Comparison of ENCODE assay signal across 16 mouse cellular contexts in the genomic region with DNA sequence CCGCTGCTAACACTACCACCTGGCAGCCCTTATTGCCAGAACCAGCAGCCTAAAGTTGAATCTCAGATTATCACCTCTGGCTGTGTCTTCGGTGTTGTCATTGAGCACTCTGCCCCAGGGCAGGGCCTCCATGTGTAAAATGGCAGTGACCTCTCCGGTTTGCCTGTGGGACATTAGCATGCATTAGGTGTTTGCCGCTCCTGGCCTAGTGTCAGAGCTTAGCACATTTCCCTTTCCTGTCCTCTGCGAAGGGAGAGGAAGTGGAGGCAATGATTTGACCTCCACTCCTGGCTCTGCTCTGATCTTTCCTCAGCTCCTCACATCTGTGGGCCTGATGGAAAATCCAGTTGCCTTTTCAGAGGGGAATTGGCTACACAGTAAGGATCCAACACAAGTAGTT. TPM values are rescaled to one million over a fixed set of nuclear protein-coding genes. Genes with fewer than 3 reads are reported as not detected.
DNase-seq lines count a peak whose midpoint lies in the region; ATAC-seq and TF ChIP-seq lines count a peak whose summit lies in the region.
"Had no signal": no experiment of that assay in that cellular context is flagged by ENCODE, and none has a peak within 500 bp of the region (broad histone marks: within the 10 kb centered on the region; RNA-seq: fewer than 3 reads in every experiment).

No protein-coding gene starts in this region.

- H3K27me3 ChIP-seq in hindbrain, embryonic 15.5 days, result no peaks in the 10 kb centered on the region
- H3K27me3 ChIP-seq in hindbrain, embryonic 11.5 days (ENCODE audit: control insufficient read depth, insufficient read depth, low read length), result no peaks in the 10 kb centered on the region
- H3K27me3 ChIP-seq in ES-Bruce4 (ENCODE audit: control insufficient read depth, insufficient read depth, low read length, poor library complexity, severe bottlenecking), result no peaks in the 10 kb centered on the region
- H3K27me3 ChIP-seq in intestine, postnatal 0 days (replicated peaks; ENCODE audit: control insufficient read depth, insufficient read depth, low read length), result no peaks in the 10 kb centered on the region
- H3K27me3 ChIP-seq in lung, postnatal 0 days (replicated peaks; ENCODE audit: insufficient read depth, low read length), result no peaks in the 10 kb centered on the region
- H3K27me3 ChIP-seq in thymus, adult 2 months (ENCODE audit: control insufficient read depth, insufficient read depth, low read length), result no peaks in the 10 kb centered on the region
- H3K27me3 ChIP-seq: embryonic facial prominence, embryonic 13.5 days; limb, embryonic 12.5 days had no signal

- DNase-seq in heart, adult 11 months, result peak; percentile 98
- no peak for DNase-seq in heart, postnatal 36 days
- DNase-seq in hindbrain, embryonic 11.5 days (ENCODE audit: low spot score), result no peak
- DNase-seq in lung, postnatal 0 days (ENCODE audit: low spot score), result no peak
- DNase-seq in thymus, adult 2 months, result no peak
- DNase-seq: adrenal gland, postnatal 25 days; B cell, adult 2 months; lung, postnatal 10 days had no signal

- H3K36me3 ChIP-seq in hindbrain, embryonic 15.5 days, result peaks cover 27% of the 10 kb centered on the region
- H3K36me3 ChIP-seq in hindbrain, embryonic 11.5 days (ENCODE audit: control insufficient read depth, insufficient read depth, low read length), result no peaks in the 10 kb centered on the region; the same call in 1 of the 2 replicates
- H3K36me3 ChIP-seq in ES-Bruce4 (ENCODE audit: control insufficient read depth, insufficient read depth, low read length, poor library complexity, severe bottlenecking), result peaks cover 25% of the 10 kb centered on the region
- H3K36me3 ChIP-seq in intestine, postnatal 0 days (ENCODE audit: control insufficient read depth, insufficient read depth), result peaks cover 58% of the 10 kb centered on the region
- peaks cover 9% of the 10 kb centered on the region; the same call in 1 of the 2 replicates for H3K36me3 ChIP-seq in lung, postnatal 0 days (ENCODE audit: insufficient read depth, low read length)
- peaks cover 22% of the 10 kb centered on the region for H3K36me3 ChIP-seq in thymus, adult 2 months (ENCODE audit: control insufficient read depth, insufficient read depth, low read length)

- no peak for TF ChIP-seq CTCF in ES-Bruce4 (IDR thresholded peaks at IDR 0.05; ENCODE audit: low read depth, low read length)
- no peak for TF ChIP-seq CTCF in intestine, postnatal 0 days (IDR thresholded peaks at IDR 0.05; ENCODE audit: low read depth)
- no peak for TF ChIP-seq CTCF in lung, postnatal 0 days (IDR thresholded peaks at IDR 0.05)
- TF ChIP-seq CTCF in thymus, adult 2 months (IDR thresholded peaks at IDR 0.05; ENCODE audit: borderline replicate concordance, control insufficient read depth, extremely low read depth, insufficient read depth, low read length, poor library complexity), result no peak

- H3K4me2 ChIP-seq in hindbrain, embryonic 15.5 days, result no peak overlapping the region
- no peak overlapping the region for H3K4me2 ChIP-seq in hindbrain, embryonic 11.5 days (replicated peaks; ENCODE audit: low read depth, low read length)
- H3K4me2 ChIP-seq in intestine, postnatal 0 days (replicated peaks; ENCODE audit: low read depth), result no peak overlapping the region
- H3K4me2 ChIP-seq in lung, postnatal 0 days (replicated peaks; ENCODE audit: low read depth, low read length), result no peak overlapping the region
- H3K4me2 ChIP-seq: embryonic facial prominence, embryonic 13.5 days; limb, embryonic 12.5 days had no signal

- TF ChIP-seq POLR2A in ES-Bruce4 (IDR thresholded peaks at IDR 0.05; ENCODE audit: insufficient read depth, low read length), result no peak
- no peak for TF ChIP-seq POLR2A in thymus, adult 2 months (IDR thresholded peaks at IDR 0.05; ENCODE audit: control insufficient read depth, extremely low read depth, insufficient read depth, low read length, poor library complexity)

- no peak overlapping the region for H3K4me3 ChIP-seq in hindbrain, embryonic 15.5 days
- no peak overlapping the region for H3K4me3 ChIP-seq in hindbrain, embryonic 11.5 days (ENCODE audit: low read depth, low read length)
- no peak overlapping the region for H3K4me3 ChIP-seq in ES-Bruce4 (ENCODE audit: low read depth, low read length)
- no peak overlapping the region for H3K4me3 ChIP-seq in intestine, postnatal 0 days (ENCODE audit: low read depth, low read length)
- no peak overlapping the region for H3K4me3 ChIP-seq in lung, postnatal 0 days (ENCODE audit: low read depth, low read length)
- H3K4me3 ChIP-seq in thymus, adult 2 months (ENCODE audit: control insufficient read depth, insufficient read depth, low read length), result no peak overlapping the region
- H3K4me3 ChIP-seq: embryonic facial prominence, embryonic 13.5 days; limb, embryonic 12.5 days had no signal

- 76% methylated on average over 5 of the region's 5 CpGs for WGBS in hindbrain, embryonic 15.5 days
- 79% methylated on average over 5 of the region's 5 CpGs for WGBS in hindbrain, embryonic 11.5 days
- WGBS in intestine, postnatal 0 days, result 59% methylated on average over 5 of the region's 5 CpGs
- 60% methylated on average over 5 of the region's 5 CpGs for WGBS in lung, postnatal 0 days
- WGBS in thymus, adult 2 months, result 78% methylated on average over 5 of the region's 5 CpGs

- no peak for TF ChIP-seq EP300 in ES-Bruce4 (IDR thresholded peaks at IDR 0.05; ENCODE audit: insufficient read depth, low read depth, low read length)
- TF ChIP-seq EP300 in lung, postnatal 0 days (IDR thresholded peaks at IDR 0.05), result no peak

- no peak for ATAC-seq in hindbrain, embryonic 15.5 days (ENCODE audit: low FRiP score, low read depth)
- ATAC-seq in hindbrain, embryonic 11.5 days (ENCODE audit: low FRiP score), result no peak
- no peak for ATAC-seq in intestine, postnatal 0 days
- ATAC-seq in lung, postnatal 0 days, result no peak

- H3K9ac ChIP-seq in hindbrain, embryonic 15.5 days, result no peak overlapping the region
- no peak overlapping the region for H3K9ac ChIP-seq in hindbrain, embryonic 11.5 days (ENCODE audit: low read depth, low read length)
- no peak overlapping the region for H3K9ac ChIP-seq in ES-Bruce4 (ENCODE audit: low read depth, poor library complexity, severe bottlenecking)
- H3K9ac ChIP-seq in intestine, postnatal 0 days (ENCODE audit: low read depth, low read length), result no peak overlapping the region
- no peak overlapping the region for H3K9ac ChIP-seq in lung, postnatal 0 days (replicated peaks; ENCODE audit: low read depth)
- H3K9ac ChIP-seq: limb, embryonic 12.5 days had no signal

- H3K27ac ChIP-seq in hindbrain, embryonic 15.5 days (replicated peaks), result peak overlapping the region; percentile 79; the same call in 1 of the 2 replicates
- no peak overlapping the region for H3K27ac ChIP-seq in hindbrain, embryonic 11.5 days (ENCODE audit: low read depth, low read length)
- H3K27ac ChIP-seq in ES-Bruce4 (ENCODE audit: insufficient read depth, low read length), result peak overlapping the region; percentile 26; the same call in 1 of the 2 replicates
- H3K27ac ChIP-seq in intestine, postnatal 0 days (ENCODE audit: low read depth, low read length), result peak overlapping the region; percentile 22
- H3K27ac ChIP-seq in lung, postnatal 0 days (ENCODE audit: low read length), result no peak overlapping the region
- H3K27ac ChIP-seq in thymus, adult 2 months (ENCODE audit: control insufficient read depth, insufficient read depth, low read length), result no peak overlapping the region
- H3K27ac ChIP-seq: embryonic facial prominence, embryonic 13.5 days; kidney, postnatal 0 days had no signal

- peaks cover 46% of the 10 kb centered on the region for H3K4me1 ChIP-seq in hindbrain, embryonic 15.5 days (replicated peaks)
- peaks cover 11% of the 10 kb centered on the region for H3K4me1 ChIP-seq in hindbrain, embryonic 11.5 days (replicated peaks; ENCODE audit: control insufficient read depth, insufficient read depth, low read length)
- H3K4me1 ChIP-seq in ES-Bruce4 (ENCODE audit: control insufficient read depth, insufficient read depth, low read length), result peaks cover 15% of the 10 kb centered on the region
- peaks cover 28% of the 10 kb centered on the region for H3K4me1 ChIP-seq in intestine, postnatal 0 days (replicated peaks; ENCODE audit: control insufficient read depth, insufficient read depth, low read length)
- H3K4me1 ChIP-seq in lung, postnatal 0 days (ENCODE audit: insufficient read depth, low read depth, low read length), result peaks cover 13% of the 10 kb centered on the region
- H3K4me1 ChIP-seq in thymus, adult 2 months (replicated peaks; ENCODE audit: control insufficient read depth, insufficient read depth, low read length), result peaks cover 19% of the 10 kb centered on the region

- intact Hi-C loops in heart, postnatal 36 days (cut with DNase I), result no loop called here

- H3K9me3 ChIP-seq in hindbrain, embryonic 15.5 days, result no peaks in the 10 kb centered on the region
- no peaks in the 10 kb centered on the region for H3K9me3 ChIP-seq in hindbrain, embryonic 11.5 days (ENCODE audit: control insufficient read depth, low read length)
- no peaks in the 10 kb centered on the region for H3K9me3 ChIP-seq in ES-Bruce4 (replicated peaks; ENCODE audit: control insufficient read depth, insufficient read depth, low read length, poor library complexity, severe bottlenecking)
- no peaks in the 10 kb centered on the region for H3K9me3 ChIP-seq in intestine, postnatal 0 days (ENCODE audit: control insufficient read depth)
- H3K9me3 ChIP-seq in lung, postnatal 0 days (ENCODE audit: low read length), result no peaks in the 10 kb centered on the region
- H3K9me3 ChIP-seq: embryonic facial prominence, embryonic 13.5 days; limb, embryonic 12.5 days had no signal

RNA-seq across cellular contexts. Expression of a gene that starts 20.7 kb away (rescaled TPM):
- total RNA-seq in heart, postnatal 36 days (2021), result 1 to 10 TPM in 1 of 2 experiments, under 1 TPM in 1; 1.00 to 1.4 TPM
- polyA plus RNA-seq in hindbrain, embryonic 15.5 days (2015; fragmentation: Nextera tagmentation; extraction: Ambion mirVana), result 32.4 and 38.8 TPM in 2 replicates
- polyA plus RNA-seq in hindbrain, embryonic 11.5 days (2014; fragmentation: Nextera tagmentation; extraction: Ambion mirVana), result 15.1 TPM in 2 replicates
- 2.8 and 3.4 TPM in 2 replicates for polyA plus RNA-seq in ES-Bruce4 (2011; ENCODE audit: insufficient read depth, insufficient read length, low read depth, missing spikeins)
- 1.8 and 2.0 TPM in 2 replicates for polyA plus RNA-seq in intestine, postnatal 0 days (2015; fragmentation: Nextera tagmentation; extraction: Ambion mirVana)
- 1.3 and 1.5 TPM in 2 replicates for polyA plus RNA-seq in lung, postnatal 0 days (2015; fragmentation: Nextera tagmentation; extraction: Ambion mirVana)
- 4.7 and 6.2 TPM in 2 replicates for polyA plus RNA-seq in thymus, adult 2 months (2012; rRNA removed)
- total RNA-seq: MEL; monocyte, adult 5-6 weeks had no signal

RNA-seq across cellular contexts. Expression of a gene that starts 21.1 kb away (rescaled TPM):
- total RNA-seq in heart, postnatal 36 days (2021), result 10 to 100 TPM; 37.7 to 40.7 TPM
- polyA plus RNA-seq in hindbrain, embryonic 15.5 days (2015; fragmentation: Nextera tagmentation; extraction: Ambion mirVana), result 152 and 173 TPM in 2 replicates
- polyA plus RNA-seq in hindbrain, embryonic 11.5 days (2014; fragmentation: Nextera tagmentation; extraction: Ambion mirVana), result 45.8 and 61.1 TPM in 2 replicates
- 228 and 231 TPM in 2 replicates for polyA plus RNA-seq in ES-Bruce4 (2011; ENCODE audit: insufficient read depth, insufficient read length, low read depth, missing spikeins)
- polyA plus RNA-seq in intestine, postnatal 0 days (2015; fragmentation: Nextera tagmentation; extraction: Ambion mirVana), result 98.2 and 103 TPM in 2 replicates
- 96.4 and 107 TPM in 2 replicates for polyA plus RNA-seq in lung, postnatal 0 days (2015; fragmentation: Nextera tagmentation; extraction: Ambion mirVana)
- polyA plus RNA-seq in thymus, adult 2 months (2012; rRNA removed), result 167 and 178 TPM in 2 replicates

RNA-seq across cellular contexts. Expression of a gene that starts 37.7 kb away (rescaled TPM):
- total RNA-seq in heart, postnatal 36 days (2021), result 100 to 1,000 TPM; 522 TPM
- 296 and 312 TPM in 2 replicates for polyA plus RNA-seq in hindbrain, embryonic 15.5 days (2015; fragmentation: Nextera tagmentation; extraction: Ambion mirVana)
- 437 and 458 TPM in 2 replicates for polyA plus RNA-seq in hindbrain, embryonic 11.5 days (2014; fragmentation: Nextera tagmentation; extraction: Ambion mirVana)
- polyA plus RNA-seq in ES-Bruce4 (2011; ENCODE audit: insufficient read depth, insufficient read length, low read depth, missing spikeins), result 777 and 842 TPM in 2 replicates
- 538 and 555 TPM in 2 replicates for polyA plus RNA-seq in intestine, postnatal 0 days (2015; fragmentation: Nextera tagmentation; extraction: Ambion mirVana)
- polyA plus RNA-seq in lung, postnatal 0 days (2015; fragmentation: Nextera tagmentation; extraction: Ambion mirVana), result 464 and 478 TPM in 2 replicates
- polyA plus RNA-seq in thymus, adult 2 months (2012; rRNA removed), result 140 and 154 TPM in 2 replicates

RNA-seq across cellular contexts. Expression of a gene that starts 44.2 kb away (rescaled TPM):
- not detected for total RNA-seq in heart, postnatal 36 days (2021)
- 0.26 and 0.28 TPM in 2 replicates for polyA plus RNA-seq in hindbrain, embryonic 15.5 days (2015; fragmentation: Nextera tagmentation; extraction: Ambion mirVana)
- polyA plus RNA-seq in hindbrain, embryonic 11.5 days (2014; fragmentation: Nextera tagmentation; extraction: Ambion mirVana), result 0.39 and 0.60 TPM in 2 replicates
- 0.99 TPM in 1 of 2 replicates, not detected in the other for polyA plus RNA-seq in ES-Bruce4 (2011; ENCODE audit: insufficient read depth, insufficient read length, low read depth, missing spikeins)
- not detected in 2 replicates for polyA plus RNA-seq in intestine, postnatal 0 days (2015; fragmentation: Nextera tagmentation; extraction: Ambion mirVana)
- not detected in 2 replicates for polyA plus RNA-seq in lung, postnatal 0 days (2015; fragmentation: Nextera tagmentation; extraction: Ambion mirVana)
- 0.38 and 0.50 TPM in 2 replicates for polyA plus RNA-seq in thymus, adult 2 months (2012; rRNA removed)
- total RNA-seq: adrenal gland, postnatal 25 days; monocyte, adult 5-6 weeks had no signal
- polyA plus RNA-seq: kidney, postnatal 0 days; limb, embryonic 12.5 days had no signal

RNA-seq across cellular contexts. Expression of a gene that starts 53.6 kb away (rescaled TPM):
- 1 to 10 TPM; 7.5 to 7.9 TPM for total RNA-seq in heart, postnatal 36 days (2021)
- polyA plus RNA-seq in hindbrain, embryonic 15.5 days (2015; fragmentation: Nextera tagmentation; extraction: Ambion mirVana), result 14.9 and 16.2 TPM in 2 replicates
- 13.1 and 17.0 TPM in 2 replicates for polyA plus RNA-seq in hindbrain, embryonic 11.5 days (2014; fragmentation: Nextera tagmentation; extraction: Ambion mirVana)
- polyA plus RNA-seq in ES-Bruce4 (2011; ENCODE audit: insufficient read depth, insufficient read length, low read depth, missing spikeins), result 14.5 and 16.9 TPM in 2 replicates
- 8.5 and 9.8 TPM in 2 replicates for polyA plus RNA-seq in intestine, postnatal 0 days (2015; fragmentation: Nextera tagmentation; extraction: Ambion mirVana)
- 12.7 and 13.2 TPM in 2 replicates for polyA plus RNA-seq in lung, postnatal 0 days (2015; fragmentation: Nextera tagmentation; extraction: Ambion mirVana)
- polyA plus RNA-seq in thymus, adult 2 months (2012; rRNA removed), result 14.9 and 16.6 TPM in 2 replicates

Comparison
In these comparisons a context has a peak if more than half of its experiments do, and no peak if none do; other contexts are left out.
1. H3K27ac ChIP-seq: peak in hindbrain, embryonic 15.5 days (single experiment), ES-Bruce4 (single experiment) and intestine, postnatal 0 days (single experiment); none in hindbrain, embryonic 11.5 days (single experiment), lung, postnatal 0 days (single experiment) and thymus, adult 2 months (single experiment).